Mouse (Mus musculus): ENCODE data around the gene Itgb8. TPM values are rescaled to one million over a fixed set of nuclear protein-coding genes. Genes with fewer than 3 reads are reported as not detected.

Itgb8 gene
- polyA plus RNA-seq (2014; fragmentation: Illumina TruSeq; extraction: RNeasy Lipid Tissue Mini Kit (QIAGEN cat#74804); ENCODE audit: insufficient read depth, low read depth, low replicate concordance): 0.29 TPM

GRCm38 (mm10) chr12:119238696-119239415 is at the start of gene Itgb8:
Itgb8 (minus strand) TSS chr12:119238802.

Other genes with a start within 250 kb of the Itgb8 start
- gene Macc1, start 75.5 kb upstream of the Itgb8 start, polyA plus RNA-seq (2014; fragmentation: Illumina TruSeq; extraction: RNeasy Lipid Tissue Mini Kit (QIAGEN cat#74804); ENCODE audit: insufficient read depth, low read depth, low replicate concordance): 4.2 TPM